Mouse (Mus musculus) forebrain, embryonic 11.5 days (tissue): Measurements from ENCODE around the gene Abhd6. TPM values are rescaled to one million over a fixed set of nuclear protein-coding genes. Genes with fewer than 3 reads are reported as not detected.
"Not testable (repeated sequence)": the region's sequence is repeated elsewhere in the genome, so short reads cannot be mapped to it uniquely, and the experiment has no call there.

Source experiments
- ATAC-seq: fragments of 200-750 bp; cut with Nextera tagmentation; replicated peaks from 2 replicates; pipeline ENCODE4 v1.8.0; 2017; ENCODE audit warnings: moderate TSS enrichment; ENCODE audit not compliant: low FRiP score
- DNase-seq: peaks from one replicate; pipeline ENCODE4 v3.0.0-alpha.2; 2017; ENCODE audit warnings: low spot score
- H3K27ac ChIP-seq: fragments of 300-500 bp; sonication (generic); 2 replicates; pipeline ENCODE4 v1.5.1; 2014; ENCODE audit warnings: low read depth, low read length
- H3K27me3 ChIP-seq: fragments of 300-500 bp; sonication (generic); 2 replicates; pipeline ENCODE4 v1.6.1; 2014; ENCODE audit warnings: mild to moderate bottlenecking, low read length, mixed read lengths; ENCODE audit not compliant: control insufficient read depth, insufficient read depth
- H3K36me3 ChIP-seq: fragments of 300-500 bp; sonication (generic); 2 replicates; pipeline ENCODE4 v1.6.1; 2014; ENCODE audit warnings: mild to moderate bottlenecking, low read length, moderate library complexity, mixed read lengths; ENCODE audit not compliant: control insufficient read depth, insufficient read depth
- H3K4me1 ChIP-seq: fragments of 300-500 bp; sonication (generic); replicated peaks from 2 replicates; pipeline ENCODE4 v1.6.1; 2014; ENCODE audit warnings: low read length, mixed read lengths; ENCODE audit not compliant: control insufficient read depth, insufficient read depth
- H3K4me2 ChIP-seq: fragments of 300-500 bp; sonication (generic); 2 replicates; pipeline ENCODE4 v1.6.1; 2014; ENCODE audit warnings: low read depth, mild to moderate bottlenecking, low read length, moderate library complexity, mixed read lengths; ENCODE audit not compliant: severe bottlenecking
- H3K4me3 ChIP-seq: fragments of 300-500 bp; sonication (generic); 2 replicates; pipeline ENCODE4 v1.5.1; 2014; ENCODE audit warnings: low read depth, low read length
- H3K9ac ChIP-seq: fragments of 300-500 bp; sonication (generic); 2 replicates; pipeline ENCODE4 v1.6.1; 2014; ENCODE audit warnings: low read length
- H3K9me3 ChIP-seq: fragments of 300-500 bp; sonication (generic); 2 replicates; pipeline ENCODE4 v1.6.1; 2016; ENCODE audit warnings: low read length, mixed read lengths; ENCODE audit not compliant: control insufficient read depth
- WGBS: fragments of 180-500 bp; shearing (Covaris S2); extraction: QIAGEN DNeasy Blood & Tissue Kit; methylation state at CpG from one replicate; pipeline ENCODE4 v1.1.7; 2014; 5-methylcytosine and 5-hydroxymethylcytosine counted together
- polyA plus RNA-seq: library from polyadenylated mRNA; unstranded; fragments of >200 nt; fragmentation: Nextera tagmentation; extraction: Ambion mirVana; gene quantifications from 2 replicates; pipeline ENCODE4 v1.2.1, GENCODE M21; 2014

Gene Abhd6
- polyA plus RNA-seq, 1 experiment from 2014 or later: 19.2 TPM

- H3K9ac ChIP-seq: no peak overlapping the region
- no peak for DNase-seq
- H3K36me3 ChIP-seq: no peaks in the 10 kb centered on the region
- no peak overlapping the region for H3K27ac ChIP-seq
- H3K9me3 ChIP-seq: no peaks in the 10 kb centered on the region
- H3K4me3 ChIP-seq: no peak overlapping the region
- peaks cover 20% of the 10 kb centered on the region for H3K27me3 ChIP-seq
- 24% methylated on average over 17 of the region's 17 CpGs for WGBS
- peaks cover 8% of the 10 kb centered on the region; the same call in 1 of the 2 replicates for H3K4me1 ChIP-seq
- no peak overlapping the region for H3K4me2 ChIP-seq
- ATAC-seq: no peak
Observed at GRCm38 (mm10) chr14:8000831-8001685, 1.6 kb upstream of the Abhd6 start.

DNA sequence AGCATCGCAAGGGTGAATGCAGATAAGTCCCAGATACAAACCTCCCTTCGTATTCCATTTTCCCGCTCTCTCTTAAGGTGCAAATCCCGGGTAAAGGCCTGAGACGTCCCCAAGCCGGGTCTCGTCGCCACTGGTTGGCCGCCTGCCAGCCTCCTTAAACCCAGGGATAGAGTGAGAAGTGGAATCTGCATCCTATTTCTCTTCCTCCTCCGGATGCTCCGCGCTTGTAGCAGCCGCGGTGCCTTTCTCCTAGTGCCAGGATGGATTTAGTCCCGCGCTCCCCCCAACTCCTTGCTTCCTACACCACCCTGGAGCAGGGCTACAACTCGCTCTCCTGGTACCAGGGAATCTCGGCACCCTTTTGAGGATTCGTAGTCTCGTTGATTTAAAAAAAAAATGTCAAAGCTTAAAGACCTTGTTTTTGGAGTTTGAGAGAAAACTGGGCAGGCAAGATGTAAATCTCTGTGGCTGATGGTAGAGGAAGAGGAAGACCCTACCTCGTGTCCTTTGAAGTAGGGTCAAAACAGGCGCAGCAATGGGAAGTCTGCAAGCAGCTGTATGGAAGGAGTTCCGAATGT is 480 bp downstream of the Abhd6 start:
- no peak; the same call in none of the 2 replicates for ATAC-seq

GRCm38 (mm10) chr14:8003727-8004670 is 1.3 kb downstream of the Abhd6 start:
- no peak for DNase-seq
- H3K4me2 ChIP-seq: peak overlapping the region; percentile 91
- H3K9me3 ChIP-seq: no peaks in the 10 kb centered on the region
- 49% methylated on average over 18 of the region's 18 CpGs for WGBS
- H3K4me1 ChIP-seq: peaks cover 8% of the 10 kb centered on the region; the same call in 1 of the 2 replicates
- no peak overlapping the region for H3K27ac ChIP-seq
- H3K27me3 ChIP-seq: peaks cover 20% of the 10 kb centered on the region
- peak overlapping the region; percentile 57 for H3K4me3 ChIP-seq
- no peaks in the 10 kb centered on the region for H3K36me3 ChIP-seq
- ATAC-seq: no peak
- peak overlapping the region; percentile 71 for H3K9ac ChIP-seq

More for the DNA sequence above, 480 bp downstream of the Abhd6 start:
- H3K4me2 ChIP-seq: peak overlapping the region; percentile 91
- DNase-seq: peak; percentile 76
- H3K27me3 ChIP-seq: peaks cover 20% of the 10 kb centered on the region
- H3K27ac ChIP-seq: no peak overlapping the region
- H3K9ac ChIP-seq: peak overlapping the region; percentile 71
- no peaks in the 10 kb centered on the region for H3K36me3 ChIP-seq
- H3K9me3 ChIP-seq: no peaks in the 10 kb centered on the region
- WGBS: under 1% methylated on average over 23 of the region's 23 CpGs
- H3K4me3 ChIP-seq: peak overlapping the region; percentile 57
- H3K4me1 ChIP-seq: peaks cover 8% of the 10 kb centered on the region; the same call in 1 of the 2 replicates

DNA sequence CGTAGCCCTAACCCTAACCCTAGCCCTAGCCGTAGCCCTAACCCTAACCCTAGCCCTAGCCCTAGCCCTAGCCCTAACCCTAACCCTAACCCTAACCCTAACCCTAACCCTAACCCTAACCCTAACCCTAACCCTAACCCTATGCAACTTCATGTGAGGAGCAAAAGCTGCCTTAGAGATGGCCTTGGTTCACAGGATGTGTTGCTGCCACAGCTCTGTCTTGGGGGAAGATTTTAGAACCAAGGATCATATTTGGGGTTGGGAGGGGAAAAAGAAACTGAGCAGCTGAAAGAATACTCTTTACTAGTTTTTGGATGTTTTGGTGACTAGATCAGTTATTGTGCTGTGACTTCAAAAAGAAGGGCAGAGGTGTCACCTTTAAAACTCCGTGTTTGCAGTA is 3.4 kb downstream of the Abhd6 start:
- WGBS: 65% methylated on average over 3 of the region's 3 CpGs
- not testable (repeated sequence) for ATAC-seq, H3K4me1 ChIP-seq, H3K36me3 ChIP-seq, H3K9me3 ChIP-seq, H3K4me2 ChIP-seq, H3K9ac ChIP-seq, H3K4me3 ChIP-seq, H3K27ac ChIP-seq, DNase-seq
- peaks cover 13% of the 10 kb centered on the region; the same call in 1 of the 2 replicates for H3K27me3 ChIP-seq

GRCm38 (mm10) chr14:8007084-8007483 is 4.4 kb downstream of the Abhd6 start:
- peaks cover 8% of the 10 kb centered on the region; the same call in 1 of the 2 replicates for H3K4me1 ChIP-seq
- ATAC-seq (no peak), DNase-seq (no peak)
- no peak overlapping the region for H3K27ac ChIP-seq
- no peak overlapping the region for H3K4me2 ChIP-seq
- H3K27me3 ChIP-seq: peaks cover 5% of the 10 kb centered on the region; the same call in 1 of the 2 replicates
- no peaks in the 10 kb centered on the region for H3K36me3 ChIP-seq
- H3K9ac ChIP-seq: no peak overlapping the region
- no peaks in the 10 kb centered on the region for H3K9me3 ChIP-seq
- no peak overlapping the region for H3K4me3 ChIP-seq

DNA sequence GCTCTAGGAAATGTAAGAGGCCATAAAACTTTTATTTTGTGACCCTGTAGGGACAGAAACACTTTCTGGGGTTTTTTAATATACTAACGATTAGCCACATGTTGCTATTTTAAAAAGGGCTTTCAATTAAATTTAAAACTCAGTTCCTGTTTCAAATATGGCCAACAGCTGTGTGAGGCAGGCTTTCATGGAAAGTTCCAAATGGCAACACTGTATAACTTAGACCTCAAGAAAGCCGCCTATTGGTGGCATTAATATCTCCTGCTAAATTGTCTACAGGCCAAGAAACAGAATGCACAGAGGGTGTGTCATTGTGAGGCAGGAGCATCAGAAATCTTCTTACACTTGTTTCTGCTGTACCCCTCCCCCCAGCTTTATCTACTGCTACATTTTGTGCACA is 4.8 kb downstream of the Abhd6 start:
- peaks cover under 1% of the 10 kb centered on the region; the same call in 1 of the 2 replicates for H3K27me3 ChIP-seq
- no peaks in the 10 kb centered on the region for H3K36me3 ChIP-seq
- peaks cover 8% of the 10 kb centered on the region; the same call in 1 of the 2 replicates for H3K4me1 ChIP-seq
- H3K4me3 ChIP-seq: no peak overlapping the region
- no peak overlapping the region for H3K9ac ChIP-seq
- H3K27ac ChIP-seq: no peak overlapping the region
- H3K9me3 ChIP-seq: no peaks in the 10 kb centered on the region
- ATAC-seq: no peak
- no peak for DNase-seq
- H3K4me2 ChIP-seq: no peak overlapping the region
- WGBS: 88% methylated on average over 2 of the region's 2 CpGs

DNA sequence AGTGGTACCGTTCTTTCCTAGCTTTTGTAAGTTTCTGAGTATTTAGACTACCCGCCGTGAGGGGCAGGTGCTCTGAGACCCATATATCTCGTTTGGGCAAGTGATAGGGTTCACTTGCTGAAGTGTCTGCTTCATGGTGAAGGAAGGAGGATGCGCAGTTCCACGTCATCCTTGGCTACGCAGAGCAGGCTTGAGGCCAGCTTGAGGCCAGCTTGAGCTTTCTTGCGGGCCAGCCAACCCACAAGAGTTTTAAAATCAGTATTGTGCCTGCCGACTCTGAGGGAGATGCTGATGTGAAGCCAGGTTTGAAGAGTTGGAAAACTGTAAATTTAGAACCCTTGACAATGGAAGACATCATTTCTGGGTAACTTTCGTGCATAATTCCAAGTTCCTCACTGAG is 5.2 kb downstream of the Abhd6 start:
- no peak overlapping the region for H3K4me2 ChIP-seq
- H3K27ac ChIP-seq: no peak overlapping the region
- no peak overlapping the region for H3K9ac ChIP-seq
- no peak for DNase-seq
- no peaks in the 10 kb centered on the region for H3K36me3 ChIP-seq
- 87% methylated on average over 10 of the region's 10 CpGs for WGBS
- ATAC-seq: no peak
- peaks cover 8% of the 10 kb centered on the region; the same call in 1 of the 2 replicates for H3K4me1 ChIP-seq
- no peaks in the 10 kb centered on the region for H3K27me3 ChIP-seq
- no peaks in the 10 kb centered on the region for H3K9me3 ChIP-seq
- no peak overlapping the region for H3K4me3 ChIP-seq

DNA sequence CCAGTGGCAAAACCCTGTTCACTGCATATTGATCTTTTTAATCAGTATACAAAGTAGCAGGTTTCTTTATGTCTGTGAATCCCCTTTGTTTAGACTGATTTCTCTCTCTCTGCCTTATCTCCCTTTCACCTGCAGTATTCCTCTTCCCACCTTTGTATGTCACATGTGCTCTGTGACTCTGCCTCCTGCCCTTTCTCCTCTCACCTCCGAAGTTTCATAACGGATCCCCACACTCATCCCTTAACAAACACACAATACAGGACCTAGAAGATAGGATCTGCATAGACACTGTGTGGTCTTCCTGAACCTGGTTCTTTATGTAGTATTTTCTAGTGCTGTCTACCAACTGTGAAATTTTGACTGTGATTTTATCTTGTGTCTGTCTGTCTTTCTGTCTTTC is 8.6 kb downstream of the Abhd6 start:
- Histone ChIP-seq H3K4me1 (no peaks in the 10 kb centered on the region), H3K9ac (no peak overlapping the region)
- 83% methylated on average over 2 of the region's 2 CpGs for whole genome bisulfite sequencing

More for the DNA sequence above, 8.6 kb downstream of the Abhd6 start:
- Histone ChIP-seq H3K9me3 (no peaks in the 10 kb centered on the region), H3K27me3 (no peaks in the 10 kb centered on the region), H3K27ac (no peak overlapping the region), H3K4me2 (no peak overlapping the region), H3K36me3 (no peaks in the 10 kb centered on the region), H3K4me3 (no peak overlapping the region)
- no peak for DNase-seq
- ATAC-seq: no peak
